Mouse (Mus musculus) C2C12 (cell line): ENCODE measurements around the gene Clec1b.

ENCODE experiments used
- CEBPB ChIP-seq: IDR thresholded peaks from one replicate; pipeline ENCODE4 v1.6.1; 2011; ENCODE audit warnings: low read depth, mild to moderate bottlenecking, control low read depth, moderate library complexity
- CTCF ChIP-seq: IDR thresholded peaks from one replicate; pipeline ENCODE4 v1.5.1; 2011; ENCODE audit not compliant: control insufficient read depth, insufficient read depth, insufficient read length

DNA sequence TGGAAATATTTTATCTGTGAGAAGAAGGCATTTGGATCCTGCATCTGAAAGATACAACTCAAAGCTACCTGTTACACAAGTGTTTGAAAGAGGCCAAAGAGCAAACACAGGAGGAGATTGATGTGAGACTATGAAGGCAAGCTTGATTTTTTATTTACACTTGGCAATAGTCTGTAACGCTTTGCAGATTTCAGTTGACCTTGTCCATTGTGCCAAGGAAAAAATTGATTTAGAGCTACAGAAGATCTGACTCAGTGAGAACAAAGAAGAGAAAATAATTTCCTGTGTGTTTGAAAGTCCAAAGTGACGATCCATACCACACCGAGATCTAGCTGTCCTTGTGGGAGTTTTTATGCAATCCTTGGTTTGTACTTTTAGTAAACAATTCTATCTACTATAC is 25.2 kb downstream of the Clec1b start:
- TF ChIP-seq CTCF, result no peak
- no peak for TF ChIP-seq CEBPB
